ENCODE assay signal across 8 mouse cellular contexts in the genomic region with DNA sequence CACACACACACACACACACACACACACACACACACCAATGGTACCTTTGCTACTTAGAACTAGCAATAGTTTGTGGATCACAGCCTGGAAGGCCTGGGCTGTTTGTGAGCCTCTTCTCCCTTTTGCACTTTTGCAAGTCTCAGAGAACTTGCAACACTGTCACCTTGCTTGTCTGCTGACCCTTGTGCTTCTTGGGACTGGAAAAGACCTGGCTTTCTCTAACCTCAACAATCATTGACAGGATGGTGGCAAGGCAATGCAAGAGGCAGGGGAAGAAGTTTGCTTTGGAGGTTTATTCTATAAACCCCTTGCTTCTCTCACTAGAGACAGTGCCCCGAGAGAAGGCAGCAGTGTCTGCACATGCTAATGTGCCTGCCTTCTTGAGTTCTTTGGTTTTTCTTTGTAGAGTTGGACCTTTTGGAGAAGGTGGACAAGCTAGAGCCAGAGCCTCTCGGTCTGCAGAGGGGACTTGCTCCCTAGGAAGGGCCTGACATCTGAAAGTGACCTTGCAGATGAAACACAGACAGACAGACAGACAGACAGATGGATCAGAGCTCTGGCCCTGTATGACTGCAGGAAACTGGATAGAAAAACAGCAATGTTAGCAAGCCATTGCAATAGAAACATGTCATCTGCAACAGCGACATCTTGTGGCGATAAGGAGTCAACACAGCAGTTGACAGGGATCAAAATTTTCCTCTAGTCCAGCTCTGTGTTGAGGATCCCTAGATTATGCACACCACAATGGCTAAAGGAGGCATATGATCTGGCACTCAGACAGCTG.
DNase-seq lines count a peak whose midpoint lies in the region; ATAC-seq lines count a peak whose summit lies in the region.

No protein-coding gene starts in this region.

- peak; percentile 34; the same call in 1 of the 2 replicates for ATAC-seq in lung, embryonic 16.5 days (ENCODE audit: low read depth)

- no peaks in the 10 kb centered on the region for H3K36me3 ChIP-seq in lung, embryonic 16.5 days (ENCODE audit: control insufficient read depth, insufficient read depth, low read length)

- H3K27ac ChIP-seq in lung, embryonic 16.5 days (ENCODE audit: low read length) = no peak overlapping the region

- peak; percentile 6 for DNase-seq in thymus, postnatal 4 days
- no peak for DNase-seq in thymus, postnatal 14 days
- peak; percentile 56 for DNase-seq in cerebellum, adult 8-10 months
- peak; percentile 33 to 76 for DNase-seq in frontal cortex, postnatal 36 days (ENCODE audit: low spot score in 2 of 2)
- DNase-seq in kidney, postnatal 14 days = peak; percentile 66
- DNase-seq in right cerebral cortex, adult 18-20 months = peak; percentile 51
- no peak for DNase-seq in thymus, postnatal 0 days (ENCODE audit: low spot score)

- H3K9me3 ChIP-seq in lung, embryonic 16.5 days (ENCODE audit: control insufficient read depth, low read length) = no peaks in the 10 kb centered on the region

- no peaks in the 10 kb centered on the region for H3K4me1 ChIP-seq in lung, embryonic 16.5 days (replicated peaks; ENCODE audit: control insufficient read depth, insufficient read depth, low read length)

- 23% methylated on average over 4 of the region's 4 CpGs for WGBS in lung, embryonic 16.5 days

- no peaks in the 10 kb centered on the region for H3K27me3 ChIP-seq in lung, embryonic 16.5 days (ENCODE audit: control insufficient read depth, insufficient read depth, low read depth, low read length)

- H3K4me3 ChIP-seq in lung, embryonic 16.5 days (ENCODE audit: low read length) = no peak overlapping the region

- no peak overlapping the region for H3K9ac ChIP-seq in lung, embryonic 16.5 days (ENCODE audit: low read length)

- H3K4me2 ChIP-seq in lung, embryonic 16.5 days (ENCODE audit: low read depth, low read length) = no peak overlapping the region

Comparison
In these comparisons a context has a peak if more than half of its experiments do, and no peak if none do; other contexts are left out.
1. DNase-seq: peak in thymus, postnatal 4 days (single experiment), cerebellum, adult 8-10 months (single experiment), frontal cortex, postnatal 36 days (2 of 2), kidney, postnatal 14 days (single experiment) and right cerebral cortex, adult 18-20 months (single experiment); none in thymus, postnatal 14 days (single experiment) and thymus, postnatal 0 days (single experiment).